18 mouse cellular contexts compared by ENCODE assay signal in genomic region chr2:179519161-179519560, GRCm38 (mm10).
A peak's percentile ranks its signal among the peaks of the same experiment; 100 is the strongest.
DNase-seq lines count a peak whose midpoint lies in the region; ATAC-seq and TF ChIP-seq lines count a peak whose summit lies in the region.
"Had no signal": no experiment of that assay in that cellular context is flagged by ENCODE, and none has a peak within 500 bp of the region (broad histone marks: within the 10 kb centered on the region; RNA-seq: fewer than 3 reads in every experiment).

No protein-coding gene starts in this region.

- H3K27ac ChIP-seq in hindbrain, embryonic 15.5 days (replicated peaks) = 0 out of 2 replicates have a peak overlapping the region, but pooled peaks have one; percentile 39
- H3K27ac ChIP-seq in hindbrain, embryonic 11.5 days (ENCODE audit: low read depth, low read length) = no peak overlapping the region
- peak overlapping the region; percentile 65 for H3K27ac ChIP-seq in olfactory bulb, adult 2 months (ENCODE audit: insufficient read depth, low read depth, low read length)
- H3K27ac ChIP-seq: heart, embryonic 15.5 days; liver, embryonic 15.5 days; stomach, embryonic 15.5 days had no signal

- peaks cover 49% of the 10 kb centered on the region for H3K4me1 ChIP-seq in hindbrain, embryonic 15.5 days (replicated peaks)
- peaks cover 11% of the 10 kb centered on the region for H3K4me1 ChIP-seq in hindbrain, embryonic 11.5 days (replicated peaks; ENCODE audit: control insufficient read depth, insufficient read depth, low read length)
- peaks cover 37% of the 10 kb centered on the region for H3K4me1 ChIP-seq in olfactory bulb, adult 2 months (ENCODE audit: control insufficient read depth, insufficient read depth, low read length)
- H3K4me1 ChIP-seq: heart, embryonic 15.5 days; liver, embryonic 15.5 days; stomach, embryonic 15.5 days had no signal

- WGBS in hindbrain, embryonic 15.5 days = 77% methylated on average over 7 of the region's 7 CpGs
- WGBS in hindbrain, embryonic 11.5 days = 93% methylated on average over 7 of the region's 7 CpGs
- WGBS in olfactory bulb, adult 2 months = 67% methylated on average over 7 of the region's 7 CpGs

- DNase-seq in hindbrain, embryonic 11.5 days (ENCODE audit: low spot score) = no peak
- DNase-seq in right cerebral cortex, adult 18-20 months = peak; percentile 55
- DNase-seq in right cerebral cortex, postnatal 4 days = no peak
- no peak for DNase-seq in thymus, postnatal 4 days
- no peak for DNase-seq in urinary bladder, postnatal 10 days (ENCODE audit: low spot score)
- DNase-seq: adrenal gland, postnatal 25 days; cerebellum, adult 9-11 months; kidney, adult 2 months; kidney, postnatal 25 days; lung, postnatal 14 days; spleen, adult 18-20 months; thymus, postnatal 14 days had no signal

- H3K9me3 ChIP-seq in hindbrain, embryonic 15.5 days = no peaks in the 10 kb centered on the region
- no peaks in the 10 kb centered on the region for H3K9me3 ChIP-seq in hindbrain, embryonic 11.5 days (ENCODE audit: control insufficient read depth, low read length)
- H3K9me3 ChIP-seq: heart, embryonic 15.5 days; liver, embryonic 15.5 days; stomach, embryonic 15.5 days had no signal

- no peak overlapping the region for H3K4me2 ChIP-seq in hindbrain, embryonic 15.5 days
- H3K4me2 ChIP-seq in hindbrain, embryonic 11.5 days (replicated peaks; ENCODE audit: low read depth, low read length) = no peak overlapping the region
- H3K4me2 ChIP-seq: heart, embryonic 15.5 days; liver, embryonic 15.5 days; stomach, embryonic 15.5 days had no signal

- TF ChIP-seq POLR2A in olfactory bulb, adult 2 months (IDR thresholded peaks at IDR 0.05; ENCODE audit: insufficient read depth, low read depth, low read length) = no peak

- H3K36me3 ChIP-seq in hindbrain, embryonic 15.5 days = no peaks in the 10 kb centered on the region
- no peaks in the 10 kb centered on the region for H3K36me3 ChIP-seq in hindbrain, embryonic 11.5 days (ENCODE audit: control insufficient read depth, insufficient read depth, low read length)
- H3K36me3 ChIP-seq: heart, embryonic 15.5 days; liver, embryonic 15.5 days; stomach, embryonic 15.5 days had no signal

- no peak for TF ChIP-seq CTCF in olfactory bulb, adult 2 months (IDR thresholded peaks at IDR 0.05; ENCODE audit: insufficient read depth, low read depth, low read length)

- H3K4me3 ChIP-seq in hindbrain, embryonic 15.5 days = no peak overlapping the region
- H3K4me3 ChIP-seq in hindbrain, embryonic 11.5 days (ENCODE audit: low read depth, low read length) = no peak overlapping the region
- no peak overlapping the region for H3K4me3 ChIP-seq in olfactory bulb, adult 2 months (ENCODE audit: insufficient read depth, low read depth, low read length)
- H3K4me3 ChIP-seq: heart, embryonic 15.5 days; liver, embryonic 15.5 days; stomach, embryonic 15.5 days had no signal

- no peak overlapping the region for H3K9ac ChIP-seq in hindbrain, embryonic 15.5 days
- no peak overlapping the region for H3K9ac ChIP-seq in hindbrain, embryonic 11.5 days (ENCODE audit: low read depth, low read length)
- H3K9ac ChIP-seq: heart, embryonic 15.5 days; liver, embryonic 15.5 days; stomach, embryonic 15.5 days had no signal

- H3K27me3 ChIP-seq in hindbrain, embryonic 15.5 days = no peaks in the 10 kb centered on the region
- no peaks in the 10 kb centered on the region for H3K27me3 ChIP-seq in hindbrain, embryonic 11.5 days (ENCODE audit: control insufficient read depth, insufficient read depth, low read length)
- H3K27me3 ChIP-seq: liver, embryonic 15.5 days; stomach, embryonic 15.5 days had no signal

- ATAC-seq in hindbrain, embryonic 15.5 days (ENCODE audit: low FRiP score, low read depth) = no peak
- ATAC-seq in hindbrain, embryonic 11.5 days (ENCODE audit: low FRiP score) = no peak
- ATAC-seq: CD4-positive, CD25-positive, alpha-beta regulatory T cell, adult 4 months had no signal
